Mouse (Mus musculus) ES-Bruce4 (cell line): ENCODE data around the gene Sorbs2. TPM values are rescaled to one million over a fixed set of nuclear protein-coding genes. Genes with fewer than 3 reads are reported as not detected.

ENCODE experiments used
- H3K27ac ChIP-seq: 2 replicates; pipeline ENCODE4 v1.5.1; 2012; ENCODE audit warnings: low read length, inconsistent platforms; ENCODE audit not compliant: insufficient read depth
- H3K27me3 ChIP-seq: 2 replicates; pipeline ENCODE4 v1.6.1; 2012; ENCODE audit warnings: mild to moderate bottlenecking, low read length, inconsistent platforms; ENCODE audit not compliant: control insufficient read depth, poor library complexity, insufficient read depth, severe bottlenecking
- H3K36me3 ChIP-seq: 2 replicates; pipeline ENCODE4 v1.6.1; 2012; ENCODE audit warnings: inconsistent platforms, mild to moderate bottlenecking, low read length, moderate library complexity; ENCODE audit not compliant: control insufficient read depth, poor library complexity, insufficient read depth, severe bottlenecking
- H3K4me1 ChIP-seq: one replicate; pipeline ENCODE4 v1.8.1; 2011; ENCODE audit warnings: low read length; ENCODE audit not compliant: control insufficient read depth, insufficient read depth
- H3K4me3 ChIP-seq: 2 replicates; pipeline ENCODE4 v1.5.1; 2011; ENCODE audit warnings: low read depth, mild to moderate bottlenecking, low read length
- H3K9ac ChIP-seq: 2 replicates; pipeline ENCODE4 v1.6.1; 2012; ENCODE audit warnings: low read depth, mild to moderate bottlenecking, inconsistent platforms; ENCODE audit not compliant: poor library complexity, severe bottlenecking
- H3K9me3 ChIP-seq: replicated peaks from 2 replicates; pipeline ENCODE4 v1.6.1; 2012; ENCODE audit warnings: mild to moderate bottlenecking, low read length, inconsistent platforms; ENCODE audit not compliant: control insufficient read depth, poor library complexity, insufficient read depth, severe bottlenecking
- CTCF ChIP-seq: IDR thresholded peaks from one replicate; pipeline ENCODE4 v1.8.1; 2011; ENCODE audit warnings: low read depth, low read length
- EP300 ChIP-seq: IDR thresholded peaks from 2 replicates; pipeline ENCODE4 v1.6.1; 2011; ENCODE audit warnings: low read depth, low read length; ENCODE audit not compliant: insufficient read depth
- POLR2A ChIP-seq: IDR thresholded peaks from one replicate; pipeline ENCODE4 v1.8.1; 2011; ENCODE audit warnings: low read length; ENCODE audit not compliant: insufficient read depth
- polyA plus RNA-seq: library from polyadenylated mRNA; stranded (reverse); fragments of >200 nt; gene quantifications from 2 replicates; pipeline ENCODE4 v1.2.4, GENCODE M21; 2011; ENCODE audit warnings: low read depth; ENCODE audit not compliant: missing spikeins, insufficient read depth, insufficient read length

Sorbs2 gene
- polyA plus RNA-seq, 1 experiment, result 3.5 TPM

GRCm38 (mm10) chr8:45725321-45725720 is 217.7 kb downstream of the Sorbs2 start:
- no peak overlapping the region for H3K9ac ChIP-seq
- no peaks in the 10 kb centered on the region for H3K27me3 ChIP-seq
- no peaks in the 10 kb centered on the region for H3K4me1 ChIP-seq
- H3K9me3 ChIP-seq, result no peaks in the 10 kb centered on the region
- no peak overlapping the region for H3K27ac ChIP-seq
- no peaks in the 10 kb centered on the region for H3K36me3 ChIP-seq
- no peak for TF ChIP-seq EP300
- no peak for TF ChIP-seq CTCF
- TF ChIP-seq POLR2A, result no peak
- H3K4me3 ChIP-seq, result no peak overlapping the region

DNA sequence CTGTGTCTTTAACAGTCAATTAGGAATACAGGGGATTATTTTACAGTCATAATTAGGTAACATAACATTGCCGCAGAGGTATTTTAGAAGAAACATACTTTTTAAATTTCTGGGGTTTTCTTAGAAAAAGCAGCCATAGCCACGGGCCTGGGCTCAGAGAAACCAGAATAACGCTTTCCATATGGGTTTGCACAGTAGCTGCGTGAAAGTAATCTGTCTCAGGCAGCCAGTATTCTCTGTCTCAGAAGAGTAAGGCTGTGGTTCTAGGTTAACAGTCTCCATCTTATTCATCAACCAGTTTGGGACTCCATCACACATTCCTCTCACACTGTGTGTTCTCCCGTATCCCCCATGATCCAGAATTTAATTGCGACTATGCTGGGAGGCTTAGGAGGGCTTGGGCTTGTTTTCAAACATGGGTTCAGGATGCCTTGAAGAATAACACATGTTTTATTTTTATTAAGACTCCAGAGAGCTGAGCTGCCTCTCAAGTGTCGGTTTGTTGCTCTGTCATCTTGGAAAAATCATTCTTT is 222.3 kb downstream of the Sorbs2 start:
- Histone ChIP-seq H3K9me3 (no peaks in the 10 kb centered on the region), H3K27me3 (no peaks in the 10 kb centered on the region; the same call in 1 of the 2 replicates), H3K9ac (no peak overlapping the region), H3K4me3 (no peak overlapping the region), H3K36me3 (no peaks in the 10 kb centered on the region), H3K27ac (no peak overlapping the region), H3K4me1 (no peaks in the 10 kb centered on the region)
- TF ChIP-seq CTCF, result no peak
- TF ChIP-seq POLR2A, result no peak
- no peak for TF ChIP-seq EP300

- TF ChIP-seq EP300 (no peak), POLR2A (no peak), CTCF (no peak)
Measured at GRCm38 (mm10) chr8:45730795-45731194, 223.2 kb downstream of the Sorbs2 start.

DNA sequence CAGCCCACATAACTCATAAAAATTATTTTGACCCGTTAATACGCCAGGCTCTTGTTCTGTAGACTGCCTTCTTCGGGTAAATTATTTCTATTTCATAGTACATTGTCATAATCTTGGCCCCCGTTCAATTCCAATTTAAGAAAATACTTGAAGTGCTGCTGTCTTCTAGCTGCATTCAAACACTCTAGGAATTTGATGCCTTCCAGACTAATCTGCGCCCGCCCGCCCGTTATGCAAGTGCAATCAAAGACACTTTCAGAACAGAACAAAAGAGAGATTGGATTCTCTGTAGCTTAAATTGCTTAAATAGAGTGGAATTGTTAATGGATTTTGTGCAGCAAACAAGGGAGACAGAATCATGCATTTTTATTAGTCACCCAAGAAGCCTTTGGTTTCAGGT is 226.5 kb downstream of the Sorbs2 start:
- no peaks in the 10 kb centered on the region; the same call in 1 of the 2 replicates for H3K27me3 ChIP-seq
- no peaks in the 10 kb centered on the region for H3K4me1 ChIP-seq
- H3K4me3 ChIP-seq, result no peak overlapping the region
- TF ChIP-seq POLR2A (no peak), CTCF (no peak), EP300 (no peak)
- no peak overlapping the region for H3K9ac ChIP-seq
- H3K36me3 ChIP-seq, result no peaks in the 10 kb centered on the region
- H3K27ac ChIP-seq, result no peak overlapping the region
- H3K9me3 ChIP-seq, result no peaks in the 10 kb centered on the region

More at GRCm38 (mm10) chr8:45730795-45731194, 223.2 kb downstream of the Sorbs2 start:
- H3K36me3 ChIP-seq, result no peaks in the 10 kb centered on the region
- H3K4me1 ChIP-seq, result no peaks in the 10 kb centered on the region
- H3K9me3 ChIP-seq, result no peaks in the 10 kb centered on the region
- H3K4me3 ChIP-seq, result no peak overlapping the region
- H3K27me3 ChIP-seq, result no peaks in the 10 kb centered on the region; the same call in 1 of the 2 replicates
- no peak overlapping the region for H3K9ac ChIP-seq
- no peak overlapping the region for H3K27ac ChIP-seq

- TF ChIP-seq POLR2A (no peak), CTCF (no peak), EP300 (no peak)
- no peak overlapping the region for H3K27ac ChIP-seq
- H3K9ac ChIP-seq, result no peak overlapping the region
- H3K36me3 ChIP-seq, result no peaks in the 10 kb centered on the region
- no peaks in the 10 kb centered on the region for H3K9me3 ChIP-seq
- no peak overlapping the region for H3K4me3 ChIP-seq
- no peaks in the 10 kb centered on the region for H3K4me1 ChIP-seq
- no peaks in the 10 kb centered on the region for H3K27me3 ChIP-seq
Measured at GRCm38 (mm10) chr8:45737266-45737665, 229.7 kb downstream of the Sorbs2 start.

DNA sequence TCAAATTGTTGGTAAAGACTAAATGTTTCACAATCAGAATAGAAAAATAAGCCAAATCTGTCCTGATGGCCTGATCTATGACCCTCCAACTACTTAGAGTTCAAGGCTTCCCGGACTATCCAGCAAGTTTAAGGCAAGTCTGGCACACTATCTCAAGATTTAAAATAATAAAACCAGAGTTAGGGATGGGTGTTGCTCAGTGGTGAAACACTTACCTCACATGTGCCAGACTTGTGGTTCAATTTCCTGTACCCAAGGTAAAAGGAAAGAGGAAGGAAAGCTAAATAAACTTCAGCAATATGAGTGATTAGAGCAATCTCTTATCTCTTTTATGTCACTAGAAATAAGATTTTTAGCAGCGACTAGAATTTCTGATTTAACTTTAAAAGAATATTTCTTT is 235.7 kb downstream of the Sorbs2 start:
- no peaks in the 10 kb centered on the region for H3K9me3 ChIP-seq
- H3K27ac ChIP-seq, result no peak overlapping the region
- no peaks in the 10 kb centered on the region for H3K36me3 ChIP-seq
- H3K4me3 ChIP-seq, result no peak overlapping the region
- no peak for TF ChIP-seq POLR2A
- no peak for TF ChIP-seq CTCF
- TF ChIP-seq EP300, result no peak
- no peaks in the 10 kb centered on the region for H3K4me1 ChIP-seq
- no peaks in the 10 kb centered on the region for H3K27me3 ChIP-seq
- H3K9ac ChIP-seq, result no peak overlapping the region
